ENCODE assay signal across 27 mouse cellular contexts in the genomic region with DNA sequence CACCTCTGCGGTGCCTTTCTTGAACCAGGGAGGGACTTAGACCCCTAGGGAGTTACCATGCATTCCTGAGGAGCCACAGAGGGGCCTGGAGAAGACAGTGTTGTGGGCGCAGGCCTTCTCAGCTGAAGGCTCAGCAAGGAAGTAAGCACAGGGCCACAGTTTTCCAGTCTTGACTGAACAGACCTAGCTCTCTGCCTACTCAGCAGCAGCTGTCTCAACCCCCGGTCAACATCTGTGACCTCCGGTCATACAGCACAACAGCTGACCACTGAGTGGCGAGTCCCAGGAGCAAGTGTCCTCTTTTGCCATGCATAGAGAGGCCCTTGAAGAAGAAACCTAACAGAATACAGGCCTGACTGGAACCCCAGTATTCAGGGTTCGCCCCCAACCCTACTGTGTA. TPM values are rescaled to one million over a fixed set of nuclear protein-coding genes. Genes with fewer than 3 reads are reported as not detected.
A peak's percentile ranks its signal among the peaks of the same experiment; 100 is the strongest.
DNase-seq lines count a peak whose midpoint lies in the region; ATAC-seq and TF ChIP-seq lines count a peak whose summit lies in the region.
"Had no signal": no experiment of that assay in that cellular context is flagged by ENCODE, and none has a peak within 500 bp of the region (broad histone marks: within the 10 kb centered on the region; RNA-seq: fewer than 3 reads in every experiment).

No protein-coding gene starts in this region.

- ATAC-seq in kidney, embryonic 14.5 days (ENCODE audit: low FRiP score, low TSS enrichment), result no peak
- ATAC-seq in midbrain, embryonic 13.5 days, result no peak
- ATAC-seq in liver, embryonic 15.5 days (ENCODE audit: insufficient read depth), result no peak; the same call in 1 of the 2 replicates
- ATAC-seq: inflammation-experienced regulatory T-cells, adult 6 months; midbrain, embryonic 15.5 days; Patski had no signal

- intact Hi-C loops in left cerebral cortex, adult 2 months (cut with DNase I), result no loop called here

- H3K27me3 ChIP-seq in kidney, embryonic 14.5 days (ENCODE audit: control insufficient read depth, insufficient read depth, low read length), result no peaks in the 10 kb centered on the region
- no peaks in the 10 kb centered on the region for H3K27me3 ChIP-seq in midbrain, embryonic 13.5 days
- no peaks in the 10 kb centered on the region for H3K27me3 ChIP-seq in midbrain, embryonic 10.5 days (ENCODE audit: low read depth, poor library complexity, severe bottlenecking)
- H3K27me3 ChIP-seq in liver, embryonic 15.5 days, result no peaks in the 10 kb centered on the region
- H3K27me3 ChIP-seq: CH12.LX; megakaryocyte, embryonic 14.5 days; midbrain, embryonic 15.5 days; neural tube, embryonic 12.5 days; Patski had no signal

- no peak overlapping the region for H3K27ac ChIP-seq in kidney, embryonic 14.5 days (ENCODE audit: low read depth, low read length)
- 0 out of 2 replicates have a peak overlapping the region, but pooled peaks have one; percentile 2 for H3K27ac ChIP-seq in midbrain, embryonic 13.5 days
- H3K27ac ChIP-seq in midbrain, embryonic 10.5 days (replicated peaks), result no peak overlapping the region
- 0 out of 2 replicates have a peak overlapping the region, but pooled peaks have one; percentile 19 for H3K27ac ChIP-seq in liver, embryonic 15.5 days (replicated peaks)
- no peak overlapping the region for H3K27ac ChIP-seq in left cerebral cortex, adult 2 months
- H3K27ac ChIP-seq: heart, adult 2 months; hindbrain, embryonic 14.5 days; limb, embryonic 10.5 days; liver, embryonic 14.5 days; midbrain, embryonic 15.5 days; neural tube, embryonic 12.5 days; stomach, postnatal 0 days had no signal

- no peaks in the 10 kb centered on the region for H3K9me3 ChIP-seq in kidney, embryonic 14.5 days (ENCODE audit: control insufficient read depth, low read length)
- 0 out of 2 replicates have a peak, but pooled peaks cover 4% of the 10 kb centered on the region for H3K9me3 ChIP-seq in midbrain, embryonic 13.5 days
- H3K9me3 ChIP-seq in midbrain, embryonic 10.5 days (replicated peaks), result peaks cover 4% of the 10 kb centered on the region; the same call in 1 of the 2 replicates
- no peaks in the 10 kb centered on the region for H3K9me3 ChIP-seq in liver, embryonic 15.5 days (replicated peaks)
- H3K9me3 ChIP-seq: G1E; limb, embryonic 10.5 days; megakaryocyte, embryonic 14.5 days; midbrain, embryonic 15.5 days; neural tube, embryonic 12.5 days had no signal

- DNase-seq in kidney, adult 9 months, result peak; percentile 64
- DNase-seq in midbrain, embryonic 10.5 days (ENCODE audit: low spot score), result no peak
- no peak for DNase-seq in adrenal gland, postnatal 10 days
- DNase-seq in left cerebral cortex, adult 2 months (ENCODE audit: extremely low spot score in 1 of 2, low spot score in 2 of 2), result no peak
- DNase-seq: B cell, adult 2 months; cerebellum, adult 11-12 months; cerebellum, postnatal 10 days; gastrocnemius, postnatal 25 days; heart, adult 2 months; heart, postnatal 36 days; lung, postnatal 36 days; right cerebral cortex, postnatal 14 days; thymus, adult 2 months had no signal

- TF ChIP-seq CTCF in left cerebral cortex, adult 2 months (IDR thresholded peaks at IDR 0.05), result no peak

- H3K9ac ChIP-seq in kidney, embryonic 14.5 days (ENCODE audit: low read depth, low read length), result no peak overlapping the region
- H3K9ac ChIP-seq in midbrain, embryonic 13.5 days (replicated peaks), result no peak overlapping the region
- no peak overlapping the region for H3K9ac ChIP-seq in liver, embryonic 15.5 days
- H3K9ac ChIP-seq: hindbrain, embryonic 14.5 days; liver, embryonic 14.5 days; midbrain, embryonic 15.5 days; neural tube, embryonic 12.5 days had no signal

- peaks cover 28% of the 10 kb centered on the region for H3K4me1 ChIP-seq in kidney, embryonic 14.5 days (ENCODE audit: control insufficient read depth, insufficient read depth, low read length)
- H3K4me1 ChIP-seq in midbrain, embryonic 13.5 days (replicated peaks), result peaks cover 29% of the 10 kb centered on the region
- H3K4me1 ChIP-seq in midbrain, embryonic 10.5 days, result peaks cover 17% of the 10 kb centered on the region
- H3K4me1 ChIP-seq in liver, embryonic 15.5 days (replicated peaks), result peaks cover 73% of the 10 kb centered on the region

- no peak overlapping the region for H3K4me2 ChIP-seq in kidney, embryonic 14.5 days (replicated peaks; ENCODE audit: low read depth, low read length)
- no peak overlapping the region for H3K4me2 ChIP-seq in midbrain, embryonic 13.5 days (replicated peaks)
- no peak overlapping the region for H3K4me2 ChIP-seq in liver, embryonic 15.5 days
- H3K4me2 ChIP-seq: hindbrain, embryonic 14.5 days; midbrain, embryonic 15.5 days; neural tube, embryonic 12.5 days had no signal

- H3K36me3 ChIP-seq in kidney, embryonic 14.5 days (ENCODE audit: control insufficient read depth, insufficient read depth, low read length), result peaks cover 16% of the 10 kb centered on the region
- H3K36me3 ChIP-seq in midbrain, embryonic 13.5 days, result peaks cover 71% of the 10 kb centered on the region
- H3K36me3 ChIP-seq in midbrain, embryonic 10.5 days, result peaks cover 100% of the 10 kb centered on the region
- H3K36me3 ChIP-seq in liver, embryonic 15.5 days (replicated peaks), result peaks cover 99% of the 10 kb centered on the region

- WGBS in kidney, embryonic 14.5 days, result 82% methylated on average over 6 of the region's 6 CpGs
- 97% methylated on average over 6 of the region's 6 CpGs for WGBS in midbrain, embryonic 13.5 days
- 87% methylated on average over 6 of the region's 6 CpGs for WGBS in midbrain, embryonic 10.5 days
- whole genome bisulfite sequencing in liver, embryonic 15.5 days (ENCODE audit: insufficient replicate concordance), result 87% methylated on average over 6 of the region's 6 CpGs

- H3K4me3 ChIP-seq in kidney, embryonic 14.5 days (ENCODE audit: low read length), result no peak overlapping the region
- no peak overlapping the region for H3K4me3 ChIP-seq in midbrain, embryonic 13.5 days (replicated peaks)
- H3K4me3 ChIP-seq in midbrain, embryonic 10.5 days, result no peak overlapping the region
- H3K4me3 ChIP-seq in liver, embryonic 15.5 days (replicated peaks), result no peak overlapping the region
- H3K4me3 ChIP-seq in left cerebral cortex, adult 2 months, result no peak overlapping the region
- H3K4me3 ChIP-seq: heart, adult 2 months; limb, embryonic 10.5 days; megakaryocyte, embryonic 14.5 days; midbrain, embryonic 15.5 days; neural tube, embryonic 12.5 days had no signal

RNA-seq across cellular contexts. Expression of a gene that starts 14.0 kb away (rescaled TPM):
- 8.9 and 10.1 TPM in 2 replicates for polyA plus RNA-seq in kidney, embryonic 14.5 days (2014; fragmentation: Nextera tagmentation; extraction: Ambion mirVana)
- 10.4 and 11.0 TPM in 2 replicates for polyA plus RNA-seq in midbrain, embryonic 13.5 days (2015; fragmentation: Nextera tagmentation; extraction: Ambion mirVana)
- polyA plus RNA-seq in midbrain, embryonic 10.5 days (2016; fragmentation: Nextera tagmentation; extraction: Ambion mirVana), result 4.9 and 5.4 TPM in 2 replicates
- 13.2 and 17.4 TPM in 2 replicates for polyA plus RNA-seq in liver, embryonic 15.5 days (2015; fragmentation: Nextera tagmentation; extraction: Ambion mirVana)
- 10 to 100 TPM; 56.2 to 62.9 TPM for total RNA-seq in adrenal gland, postnatal 10 days (2021)
- total RNA-seq in left cerebral cortex, adult 2 months (2021), result 10 to 100 TPM; 52.8 to 56.1 TPM

Comparison
In these comparisons a context has a peak if more than half of its experiments do, and no peak if none do; other contexts are left out.
1. H3K27ac ChIP-seq: peak in midbrain, embryonic 13.5 days (single experiment) and liver, embryonic 15.5 days (single experiment); none in kidney, embryonic 14.5 days (single experiment), midbrain, embryonic 10.5 days (single experiment) and left cerebral cortex, adult 2 months (single experiment).